Comparison of ENCODE assay signal across 15 mouse cellular contexts in the genomic region with DNA sequence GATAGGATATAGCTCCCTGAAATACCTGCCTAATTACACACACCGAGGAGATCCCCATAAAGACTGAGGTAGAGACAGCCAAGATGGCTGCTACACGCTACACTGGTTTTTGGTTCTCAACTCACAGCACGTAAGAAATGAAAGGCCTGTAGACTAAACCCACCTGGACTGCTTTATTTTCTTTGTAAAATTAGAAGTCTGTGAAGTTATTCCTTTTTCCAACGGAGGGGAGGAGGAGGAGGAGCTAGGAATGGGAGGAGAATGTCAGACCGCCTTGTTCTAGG. TPM values are rescaled to one million over a fixed set of nuclear protein-coding genes. Genes with fewer than 3 reads are reported as not detected.
DNase-seq lines count a peak whose midpoint lies in the region; ATAC-seq and TF ChIP-seq lines count a peak whose summit lies in the region.
"Had no signal": no experiment of that assay in that cellular context is flagged by ENCODE, and none has a peak within 500 bp of the region (broad histone marks: within the 10 kb centered on the region; RNA-seq: fewer than 3 reads in every experiment).

No protein-coding gene starts in this region.

- peaks cover 47% of the 10 kb centered on the region for H3K4me1 ChIP-seq in intestine, embryonic 16.5 days (ENCODE audit: control insufficient read depth, insufficient read depth, low read length)
- H3K4me1 ChIP-seq in intestine, embryonic 15.5 days (replicated peaks): peaks cover 29% of the 10 kb centered on the region; the same call in 1 of the 2 replicates
- H3K4me1 ChIP-seq in lung, embryonic 14.5 days (ENCODE audit: insufficient read depth): peaks cover 16% of the 10 kb centered on the region
- H3K4me1 ChIP-seq in embryonic facial prominence, embryonic 14.5 days (ENCODE audit: control insufficient read depth, insufficient read depth, low read length): no peaks in the 10 kb centered on the region
- H3K4me1 ChIP-seq in stomach, embryonic 15.5 days: peaks cover 35% of the 10 kb centered on the region

- H3K27me3 ChIP-seq in intestine, embryonic 16.5 days (replicated peaks; ENCODE audit: control insufficient read depth, insufficient read depth, low read length): no peaks in the 10 kb centered on the region
- H3K27me3 ChIP-seq in intestine, embryonic 15.5 days (replicated peaks): no peaks in the 10 kb centered on the region
- H3K27me3 ChIP-seq in lung, embryonic 14.5 days (ENCODE audit: insufficient read depth, low read length): no peaks in the 10 kb centered on the region
- H3K27me3 ChIP-seq in embryonic facial prominence, embryonic 14.5 days (replicated peaks; ENCODE audit: control insufficient read depth, insufficient read depth, low read length): no peaks in the 10 kb centered on the region
- no peaks in the 10 kb centered on the region for H3K27me3 ChIP-seq in stomach, embryonic 15.5 days (replicated peaks)
- H3K27me3 ChIP-seq: forebrain, embryonic 13.5 days; hindbrain, embryonic 15.5 days; limb, embryonic 13.5 days had no signal

- no peak for TF ChIP-seq CTCF in lung, embryonic 14.5 days (IDR thresholded peaks at IDR 0.05; ENCODE audit: low read depth)

- no peak for DNase-seq in lung, embryonic 14.5 days
- no peak for DNase-seq in lung, postnatal 25 days (ENCODE audit: low spot score)
- DNase-seq in embryonic facial prominence, embryonic 14.5 days (ENCODE audit: low spot score): peak; percentile 34
- DNase-seq in cerebellum, postnatal 25 days: no peak
- DNase-seq: cerebellum, adult 8-10 months; gastrocnemius, postnatal 25 days; kidney, adult 8-10 months; lung, adult 18-20 months had no signal

- ATAC-seq in intestine, embryonic 16.5 days: no peak
- ATAC-seq in intestine, embryonic 15.5 days: no peak
- ATAC-seq in lung, embryonic 14.5 days (ENCODE audit: insufficient read depth): peak; percentile 48; the same call in 1 of the 2 replicates
- peak; percentile 67; the same call in 1 of the 2 replicates for ATAC-seq in embryonic facial prominence, embryonic 14.5 days (ENCODE audit: low read depth)
- no peak for ATAC-seq in stomach, embryonic 15.5 days (ENCODE audit: insufficient read depth, low FRiP score, low read depth)
- ATAC-seq: forebrain, embryonic 13.5 days; midbrain, embryonic 16.5 days had no signal

- peak overlapping the region; percentile 57 for H3K27ac ChIP-seq in intestine, embryonic 16.5 days (ENCODE audit: low read length)
- no peak overlapping the region for H3K27ac ChIP-seq in intestine, embryonic 15.5 days
- peak overlapping the region; percentile 86 for H3K27ac ChIP-seq in lung, embryonic 14.5 days (ENCODE audit: low read depth)
- H3K27ac ChIP-seq in embryonic facial prominence, embryonic 14.5 days (replicated peaks; ENCODE audit: low read depth, low read length): no peak overlapping the region
- peak overlapping the region; percentile 55; the same call in 1 of the 2 replicates for H3K27ac ChIP-seq in stomach, embryonic 15.5 days
- H3K27ac ChIP-seq: forebrain, embryonic 13.5 days; hindbrain, embryonic 15.5 days; limb, embryonic 13.5 days had no signal

- no peaks in the 10 kb centered on the region for H3K36me3 ChIP-seq in intestine, embryonic 16.5 days (ENCODE audit: control insufficient read depth, insufficient read depth, low read length)
- H3K36me3 ChIP-seq in intestine, embryonic 15.5 days: no peaks in the 10 kb centered on the region
- no peaks in the 10 kb centered on the region for H3K36me3 ChIP-seq in lung, embryonic 14.5 days (ENCODE audit: insufficient read depth)
- no peaks in the 10 kb centered on the region for H3K36me3 ChIP-seq in embryonic facial prominence, embryonic 14.5 days (ENCODE audit: control insufficient read depth, insufficient read depth, low read length)
- H3K36me3 ChIP-seq in stomach, embryonic 15.5 days: no peaks in the 10 kb centered on the region
- H3K36me3 ChIP-seq: hindbrain, embryonic 15.5 days; limb, embryonic 13.5 days had no signal

- no peaks in the 10 kb centered on the region for H3K9me3 ChIP-seq in intestine, embryonic 16.5 days (ENCODE audit: control insufficient read depth, low read length)
- H3K9me3 ChIP-seq in intestine, embryonic 15.5 days: no peaks in the 10 kb centered on the region
- no peaks in the 10 kb centered on the region for H3K9me3 ChIP-seq in lung, embryonic 14.5 days (ENCODE audit: low read depth, low read length)
- no peaks in the 10 kb centered on the region for H3K9me3 ChIP-seq in embryonic facial prominence, embryonic 14.5 days (ENCODE audit: control insufficient read depth, low read length)
- H3K9me3 ChIP-seq in stomach, embryonic 15.5 days: no peaks in the 10 kb centered on the region
- H3K9me3 ChIP-seq: forebrain, embryonic 13.5 days; hindbrain, embryonic 15.5 days; limb, embryonic 13.5 days had no signal

- WGBS in intestine, embryonic 16.5 days: 60% methylated on average over 5 of the region's 5 CpGs
- WGBS in intestine, embryonic 15.5 days: 68% methylated on average over 5 of the region's 5 CpGs
- 63% methylated on average over 5 of the region's 5 CpGs for WGBS in lung, embryonic 14.5 days
- 60% methylated on average over 5 of the region's 5 CpGs for WGBS in embryonic facial prominence, embryonic 14.5 days
- 64% methylated on average over 5 of the region's 5 CpGs for WGBS in stomach, embryonic 15.5 days

- no peak overlapping the region for H3K9ac ChIP-seq in intestine, embryonic 16.5 days (ENCODE audit: low read depth, low read length)
- H3K9ac ChIP-seq in intestine, embryonic 15.5 days: no peak overlapping the region
- H3K9ac ChIP-seq in lung, embryonic 14.5 days: no peak overlapping the region
- no peak overlapping the region for H3K9ac ChIP-seq in embryonic facial prominence, embryonic 14.5 days (ENCODE audit: low read depth, low read length)
- no peak overlapping the region for H3K9ac ChIP-seq in stomach, embryonic 15.5 days
- H3K9ac ChIP-seq: forebrain, embryonic 13.5 days; hindbrain, embryonic 15.5 days; limb, embryonic 13.5 days had no signal

- no peak overlapping the region for H3K4me2 ChIP-seq in intestine, embryonic 16.5 days (ENCODE audit: low read depth, low read length)
- H3K4me2 ChIP-seq in intestine, embryonic 15.5 days (replicated peaks): no peak overlapping the region
- H3K4me2 ChIP-seq in lung, embryonic 14.5 days: no peak overlapping the region
- no peak overlapping the region for H3K4me2 ChIP-seq in embryonic facial prominence, embryonic 14.5 days (ENCODE audit: low read depth, low read length)
- H3K4me2 ChIP-seq in stomach, embryonic 15.5 days: 0 out of 2 replicates have a peak overlapping the region, but pooled peaks have one; percentile 5
- H3K4me2 ChIP-seq: forebrain, embryonic 13.5 days; hindbrain, embryonic 15.5 days; limb, embryonic 13.5 days had no signal

- H3K4me3 ChIP-seq in intestine, embryonic 16.5 days (ENCODE audit: low read length): no peak overlapping the region
- H3K4me3 ChIP-seq in intestine, embryonic 15.5 days (replicated peaks): no peak overlapping the region
- no peak overlapping the region for H3K4me3 ChIP-seq in lung, embryonic 14.5 days (ENCODE audit: low read depth, low read length)
- no peak overlapping the region for H3K4me3 ChIP-seq in embryonic facial prominence, embryonic 14.5 days (ENCODE audit: low read depth, low read length)
- no peak overlapping the region for H3K4me3 ChIP-seq in stomach, embryonic 15.5 days (replicated peaks)
- H3K4me3 ChIP-seq: forebrain, embryonic 13.5 days; hindbrain, embryonic 15.5 days; limb, embryonic 13.5 days had no signal

RNA-seq across cellular contexts. Expression of a gene that starts 10.2 kb away (rescaled TPM):
- 281 and 319 TPM in 2 replicates for polyA plus RNA-seq in intestine, embryonic 16.5 days (2015; fragmentation: Nextera tagmentation; extraction: Ambion mirVana)
- polyA plus RNA-seq in intestine, embryonic 15.5 days (2015; fragmentation: Nextera tagmentation; extraction: Ambion mirVana): 232 and 235 TPM in 2 replicates
- polyA plus RNA-seq in lung, embryonic 14.5 days (2014; fragmentation: Nextera tagmentation; extraction: Ambion mirVana): 97.1 and 97.3 TPM in 2 replicates
- 57.8 and 59.1 TPM in 2 replicates for polyA plus RNA-seq in embryonic facial prominence, embryonic 14.5 days (2014; fragmentation: Nextera tagmentation; extraction: Ambion mirVana)
- polyA plus RNA-seq in stomach, embryonic 15.5 days (2015; fragmentation: Nextera tagmentation; extraction: Ambion mirVana): 223 and 228 TPM in 2 replicates

Comparison
In these comparisons a context has a peak if more than half of its experiments do, and no peak if none do; other contexts are left out.
1. H3K27ac ChIP-seq: peak in intestine, embryonic 16.5 days (single experiment), lung, embryonic 14.5 days (single experiment) and stomach, embryonic 15.5 days (single experiment); none in intestine, embryonic 15.5 days (single experiment) and embryonic facial prominence, embryonic 14.5 days (single experiment).
2. ATAC-seq: peak in lung, embryonic 14.5 days (single experiment) and embryonic facial prominence, embryonic 14.5 days (single experiment); none in intestine, embryonic 16.5 days (single experiment), intestine, embryonic 15.5 days (single experiment) and stomach, embryonic 15.5 days (single experiment).